Mouse (Mus musculus) brain, embryonic 18.5 days (tissue): Measurements from ENCODE around the gene Gm4141.
"Not testable (repeated sequence)": the region's sequence is repeated elsewhere in the genome, so short reads cannot be mapped to it uniquely, and the experiment has no call there.

Experiments used
- DNase-seq: peaks from one replicate; pipeline ENCODE4 v3.0.0-alpha.2; 2012; ENCODE audit warnings: low read depth, low spot score

Gm4141 gene

DNA sequence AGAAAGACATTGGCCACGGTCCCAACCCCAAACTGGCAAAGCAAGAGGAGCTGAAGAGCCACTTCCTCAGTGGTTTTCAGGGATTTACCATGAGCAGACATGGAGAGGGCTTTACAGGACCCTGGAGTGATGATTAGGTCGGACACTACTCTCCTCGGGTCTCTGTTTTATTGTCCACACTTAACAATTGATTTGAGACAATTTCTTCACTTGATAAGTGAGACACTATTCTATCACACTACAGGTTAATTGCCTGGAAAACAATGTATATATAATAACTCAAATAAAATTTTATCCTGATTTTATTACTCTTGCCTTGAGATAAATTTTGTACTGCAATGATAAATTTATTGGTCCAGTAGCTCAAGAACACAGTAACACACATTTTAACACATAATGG lies at the start of gene Gm4141:
TSS of gene Gm4141 (minus strand) at position 101 of the 400 bp plus-strand sequence.
- not testable (repeated sequence) for DNase-seq

DNA sequence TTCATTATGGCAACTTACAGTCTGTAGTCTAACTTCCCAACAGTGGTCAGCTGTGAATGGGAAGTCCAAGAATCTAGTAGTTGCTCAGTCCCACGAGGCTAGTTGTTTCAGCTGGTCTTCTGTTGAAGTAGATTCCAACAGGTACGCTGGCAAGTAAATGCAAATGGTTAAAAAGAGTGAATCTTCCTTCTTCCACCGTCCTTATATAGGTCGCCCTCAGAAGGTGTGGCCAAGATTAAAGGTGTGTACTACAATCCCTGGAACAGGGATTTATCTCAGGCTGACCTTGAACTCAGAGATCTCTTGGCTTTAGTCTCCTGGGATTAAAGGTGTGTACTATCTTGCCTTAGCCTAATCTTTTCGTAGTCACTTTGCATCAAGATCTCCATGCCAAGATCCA lies 22.9 kb upstream of the Gm4141 start, which contains the start of gene Gm4513:
TSS of gene Gm4513 (minus strand) at position 101 of the 400 bp plus-strand sequence.
- DNase-seq: not testable (repeated sequence)

DNA sequence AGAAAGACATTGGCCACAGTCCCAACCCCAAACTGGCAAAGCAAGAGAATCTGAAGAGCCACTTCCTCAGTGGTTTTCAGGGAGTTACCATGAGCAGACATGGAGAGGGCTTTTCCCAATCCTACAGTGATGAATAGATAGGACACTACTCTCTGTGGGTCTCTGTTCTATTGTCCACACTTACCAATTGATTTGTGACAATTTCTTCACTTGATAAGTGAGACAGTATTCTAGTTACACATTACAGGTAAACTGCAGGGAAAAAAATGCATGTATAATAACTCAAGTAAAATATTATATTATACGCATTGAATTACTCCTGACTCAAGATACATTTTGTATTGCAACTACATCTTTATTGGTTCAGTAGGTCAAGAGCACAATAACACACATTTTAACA lies 30.4 kb downstream of the Gm4141 start, which contains the start of gene Gm5726:
TSS of gene Gm5726 (minus strand) at position 101 of the 400 bp plus-strand sequence.
- DNase-seq: not testable (repeated sequence)

DNA sequence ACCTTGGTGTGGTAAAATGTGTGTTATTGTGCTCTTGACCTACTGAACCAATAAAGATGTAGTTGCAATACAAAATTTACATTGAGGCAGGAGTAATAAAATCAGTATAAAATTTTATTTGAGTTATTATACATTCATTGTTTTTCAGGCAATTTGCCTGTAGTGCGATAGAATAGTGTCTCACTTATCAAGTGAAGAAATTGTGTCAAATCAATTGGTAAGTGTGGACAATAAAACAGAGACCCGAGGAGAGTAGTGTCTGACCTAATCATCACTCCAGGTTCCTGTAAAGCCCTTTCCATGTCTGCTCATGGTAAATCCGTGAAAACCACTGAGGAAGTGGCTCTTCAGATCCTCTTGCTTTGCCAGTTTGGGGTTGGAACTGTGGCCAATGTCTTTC lies 42.5 kb downstream of the Gm4141 start, which contains the start of gene Vmn1r104:
TSS of gene Vmn1r104 (plus strand) at position 301 of the 400 bp plus-strand sequence.
- DNase-seq: not testable (repeated sequence)
